Mouse (Mus musculus) mesoderm, embryonic 11.5 days (tissue): ENCODE data around the gene Hecw2.

Experiments used
- DNase-seq: peaks from one replicate; pipeline ENCODE4 v3.0.0-alpha.2; 2012; ENCODE audit warnings: low read depth, low spot score

Gene Hecw2

DNA sequence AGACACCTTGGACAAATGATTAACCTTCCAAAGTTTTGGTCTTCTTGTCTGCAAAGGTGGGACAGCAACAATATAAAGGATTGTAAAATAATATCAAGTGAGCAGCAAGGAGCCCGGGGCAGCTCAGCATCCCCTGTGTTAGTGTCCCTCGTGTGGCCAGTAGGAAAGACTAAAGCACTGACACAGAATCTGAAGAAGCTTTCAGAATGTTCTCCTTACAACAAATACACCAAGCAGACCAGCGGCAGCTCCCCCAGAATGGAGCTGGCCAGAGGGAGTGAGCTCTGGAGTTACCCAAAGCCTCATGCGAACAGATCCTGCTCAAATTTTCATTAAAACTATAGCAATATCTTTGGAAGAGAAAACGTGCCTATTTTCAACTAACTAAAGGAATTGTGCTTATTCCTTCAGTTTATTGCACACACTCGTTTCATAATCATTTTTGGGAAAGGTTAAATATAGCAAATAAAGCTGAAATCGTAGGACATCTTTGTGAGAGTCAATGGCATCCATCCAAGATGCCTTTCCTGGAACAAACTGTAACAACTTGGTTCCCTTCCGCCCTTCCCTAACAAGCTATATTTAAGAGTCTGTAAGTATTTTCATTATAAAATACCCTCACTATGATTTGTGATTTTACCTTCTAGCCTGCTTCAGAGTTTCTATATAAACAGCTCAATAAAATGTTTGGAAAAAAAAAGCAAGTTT is 208.6 kb downstream of the Hecw2 start:
- DNase-seq: no peak

- DNase-seq: no peak
These were observed 216.5 kb downstream of the Hecw2 start for GRCm38 (mm10) chr1:53978514-53978831.

- DNase-seq: no peak
These were observed 217.0 kb downstream of the Hecw2 start for GRCm38 (mm10) chr1:53977806-53978513.

DNA sequence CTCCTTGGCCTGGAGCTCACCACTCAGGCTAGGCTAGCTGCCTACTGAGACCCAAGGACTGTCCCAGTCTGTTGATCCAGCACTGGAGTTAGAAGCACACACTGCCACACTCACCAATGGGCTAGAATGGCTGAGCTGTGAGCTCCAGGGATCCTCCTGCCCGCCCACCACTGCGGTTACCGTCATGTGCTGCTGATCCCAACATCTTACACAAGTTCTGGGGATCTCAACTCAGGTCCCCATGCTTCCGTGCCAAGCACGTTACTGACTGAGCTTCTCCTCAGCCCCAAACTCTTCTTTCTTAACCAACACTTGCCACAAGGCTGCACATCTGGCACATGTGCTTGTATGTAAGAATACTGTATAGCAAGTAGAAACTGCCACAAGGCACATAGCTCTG is 218.2 kb downstream of the Hecw2 start:
- DNase-seq: no peak

- DNase-seq: no peak
These were observed 218.9 kb downstream of the Hecw2 start for GRCm38 (mm10) chr1:53976100-53976499.

DNA sequence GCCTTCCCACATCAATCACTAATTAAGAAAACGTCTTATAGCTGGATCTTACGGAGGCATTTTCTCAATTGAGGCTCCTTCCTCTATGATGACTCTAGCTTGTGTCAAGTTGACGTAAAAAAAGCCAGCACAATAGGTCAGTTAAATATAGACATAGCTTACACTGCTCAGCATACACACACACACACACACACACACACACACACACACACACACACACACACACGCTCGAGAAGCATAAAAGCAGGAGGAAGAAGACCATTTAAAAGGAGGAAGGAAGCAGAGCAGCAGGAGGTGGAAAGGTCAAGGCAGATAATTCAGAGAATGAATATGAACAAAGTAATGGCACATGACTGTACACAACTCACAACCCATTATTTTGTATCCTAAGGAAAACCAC is 220.0 kb downstream of the Hecw2 start:
- DNase-seq: no peak

- DNase-seq: no peak
These were observed 224.5 kb downstream of the Hecw2 start for GRCm38 (mm10) chr1:53970326-53970977.

- DNase-seq: no peak
These were observed 242.6 kb downstream of the Hecw2 start for GRCm38 (mm10) chr1:53952395-53952794.

- DNase-seq: no peak
These were observed 249.2 kb downstream of the Hecw2 start for GRCm38 (mm10) chr1:53945815-53946214.

GRCm38 (mm10) chr1:53942468-53942867 is 252.5 kb downstream of the Hecw2 start:
- DNase-seq: no peak

GRCm38 (mm10) chr1:53941528-53941927 is 253.4 kb downstream of the Hecw2 start:
- DNase-seq: no peak

- peak; percentile 57 for DNase-seq
These were observed 254.5 kb downstream of the Hecw2 start for GRCm38 (mm10) chr1:53940268-53941017.

DNA sequence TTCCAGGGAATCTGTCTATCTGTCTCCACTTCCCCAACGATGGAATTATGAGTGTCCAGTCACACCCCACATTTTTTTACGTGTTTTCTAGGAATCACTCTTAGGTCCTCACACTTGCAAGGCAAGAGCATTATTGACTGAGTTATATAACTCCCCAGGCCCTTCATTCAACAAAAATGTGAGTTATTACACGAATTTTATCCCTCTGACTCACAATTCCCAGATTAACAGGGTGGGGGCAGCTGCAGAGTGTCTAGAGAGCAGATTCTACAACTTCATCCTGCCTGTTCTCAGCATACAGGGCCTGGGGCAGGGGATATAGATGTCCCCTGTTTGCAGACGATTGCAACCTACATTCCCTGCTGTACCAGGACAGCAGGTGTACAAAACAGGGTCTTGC is 255.7 kb downstream of the Hecw2 start:
- DNase-seq: no peak

GRCm38 (mm10) chr1:53933308-53933707 is 261.7 kb downstream of the Hecw2 start:
- DNase-seq: no peak

- no peak for DNase-seq
These were observed 263.7 kb downstream of the Hecw2 start for GRCm38 (mm10) chr1:53931314-53931713.

- DNase-seq: no peak
These were observed 267.4 kb downstream of the Hecw2 start for GRCm38 (mm10) chr1:53927605-53928004.

GRCm38 (mm10) chr1:53925149-53925901 is 269.6 kb downstream of the Hecw2 start:
- no peak for DNase-seq

GRCm38 (mm10) chr1:53911848-53912247 is 283.1 kb downstream of the Hecw2 start:
- DNase-seq: no peak

GRCm38 (mm10) chr1:53910251-53910650 is 284.7 kb downstream of the Hecw2 start:
- DNase-seq: no peak

DNA sequence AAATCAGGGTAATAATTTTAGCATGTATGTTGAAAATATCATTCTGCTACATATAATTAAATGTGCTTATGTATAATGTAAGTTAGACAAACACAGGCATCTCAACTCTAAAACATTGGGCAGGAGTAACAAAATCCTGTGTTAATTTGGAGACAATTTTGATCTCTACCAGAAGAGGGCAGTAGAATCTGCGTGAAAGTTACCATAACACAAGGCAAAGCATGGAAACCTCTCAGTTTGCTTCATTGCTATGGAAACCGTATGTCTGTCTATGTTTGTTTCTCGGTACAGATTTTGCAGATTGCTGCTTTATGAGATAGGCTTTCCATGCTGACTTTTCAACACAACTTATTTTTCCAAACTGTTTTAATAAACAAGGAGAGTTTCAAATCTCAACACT is 285.9 kb downstream of the Hecw2 start:
- peak; percentile 71 for DNase-seq

- no peak for DNase-seq
These were observed 288.8 kb downstream of the Hecw2 start for GRCm38 (mm10) chr1:53906175-53906574.
